Mouse (Mus musculus): ENCODE measurements around the gene Ccdc18. TPM values are rescaled to one million over a fixed set of nuclear protein-coding genes. Genes with fewer than 3 reads are reported as not detected.
"Not testable (repeated sequence)": the region's sequence is repeated elsewhere in the genome, so short reads cannot be mapped to it uniquely, and the experiment has no call there.

Gene Ccdc18
- polyA plus RNA-seq, 1 experiment from 2014 or later = 9.8 TPM

GRCm38 (mm10) chr5:108184050-108184449 lies 51.4 kb downstream of the Ccdc18 start:
- DNase-seq (ENCODE audit: low spot score) = no peak
- no peaks in the 10 kb centered on the region for H3K36me3 ChIP-seq
- no peaks in the 10 kb centered on the region for H3K27me3 ChIP-seq (ENCODE audit: insufficient read depth, poor library complexity, severe bottlenecking)
- H3K9me3 ChIP-seq = no peaks in the 10 kb centered on the region
- WGBS = 81% methylated on average over 2 of the region's 2 CpGs
- no peak overlapping the region for H3K4me3 ChIP-seq
- no peak overlapping the region for H3K27ac ChIP-seq
- no peaks in the 10 kb centered on the region for H3K4me1 ChIP-seq

GRCm38 (mm10) chr5:108188967-108189366 lies 56.3 kb downstream of the Ccdc18 start:
- no peak for DNase-seq (ENCODE audit: low spot score)
- Histone ChIP-seq H3K4me1 (no peaks in the 10 kb centered on the region), H3K9me3 (no peaks in the 10 kb centered on the region), H3K27me3 (ENCODE audit: insufficient read depth, poor library complexity, severe bottlenecking) (no peaks in the 10 kb centered on the region), H3K36me3 (no peaks in the 10 kb centered on the region), H3K27ac (no peak overlapping the region), H3K4me3 (no peak overlapping the region)

- Histone ChIP-seq H3K27me3 (ENCODE audit: insufficient read depth, poor library complexity, severe bottlenecking) (no peaks in the 10 kb centered on the region), H3K4me1 (no peaks in the 10 kb centered on the region), H3K4me3 (no peak overlapping the region), H3K36me3 (0 out of 2 replicates have a peak, but pooled peaks cover 2% of the 10 kb centered on the region), H3K9me3 (no peaks in the 10 kb centered on the region), H3K27ac (no peak overlapping the region)
- no peak for DNase-seq (ENCODE audit: low spot score)
Observed at GRCm38 (mm10) chr5:108206008-108206407, 73.3 kb downstream of the Ccdc18 start.

GRCm38 (mm10) chr5:108211512-108211911 lies 78.8 kb downstream of the Ccdc18 start:
- DNase-seq (ENCODE audit: low spot score) = no peak
- Histone ChIP-seq H3K4me3 (no peak overlapping the region), H3K4me1 (no peaks in the 10 kb centered on the region), H3K27ac (no peak overlapping the region), H3K27me3 (ENCODE audit: insufficient read depth, poor library complexity, severe bottlenecking) (no peaks in the 10 kb centered on the region), H3K36me3 (no peaks in the 10 kb centered on the region), H3K9me3 (no peaks in the 10 kb centered on the region)
- 75% methylated on average over 4 of the region's 4 CpGs for WGBS

GRCm38 (mm10) chr5:108214928-108215327 lies 82.3 kb downstream of the Ccdc18 start:
- H3K36me3 ChIP-seq = no peaks in the 10 kb centered on the region
- H3K4me1 ChIP-seq = no peaks in the 10 kb centered on the region
- H3K9me3 ChIP-seq = no peaks in the 10 kb centered on the region
- no peaks in the 10 kb centered on the region for H3K27me3 ChIP-seq (ENCODE audit: insufficient read depth, poor library complexity, severe bottlenecking)
- H3K4me3 ChIP-seq = no peak overlapping the region
- DNase-seq (ENCODE audit: low spot score) = no peak
- H3K27ac ChIP-seq = no peak overlapping the region
- WGBS = 91% methylated on average over 2 of the region's 2 CpGs

- H3K4me3 ChIP-seq = no peak overlapping the region
- H3K36me3 ChIP-seq = no peaks in the 10 kb centered on the region
- no peak overlapping the region for H3K27ac ChIP-seq
- no peaks in the 10 kb centered on the region for H3K27me3 ChIP-seq (ENCODE audit: insufficient read depth, poor library complexity, severe bottlenecking)
- H3K9me3 ChIP-seq = no peaks in the 10 kb centered on the region
- no peaks in the 10 kb centered on the region for H3K4me1 ChIP-seq
- no peak for DNase-seq (ENCODE audit: low spot score)
Observed at GRCm38 (mm10) chr5:108224077-108224476, 91.4 kb downstream of the Ccdc18 start.

- no peak for DNase-seq (ENCODE audit: low spot score)
- Histone ChIP-seq H3K4me3 (no peak overlapping the region), H3K36me3 (no peaks in the 10 kb centered on the region), H3K27me3 (ENCODE audit: insufficient read depth, poor library complexity, severe bottlenecking) (no peaks in the 10 kb centered on the region), H3K4me1 (no peaks in the 10 kb centered on the region), H3K27ac (no peak overlapping the region), H3K9me3 (no peaks in the 10 kb centered on the region)
Observed at GRCm38 (mm10) chr5:108226159-108226558, 93.5 kb downstream of the Ccdc18 start.

- no peak overlapping the region for H3K27ac ChIP-seq
- WGBS = 66% methylated on average over 3 of the region's 3 CpGs
- H3K27me3 ChIP-seq (ENCODE audit: insufficient read depth, poor library complexity, severe bottlenecking) = no peaks in the 10 kb centered on the region
- no peaks in the 10 kb centered on the region for H3K4me1 ChIP-seq
- no peak for DNase-seq (ENCODE audit: low spot score)
- H3K36me3 ChIP-seq = no peaks in the 10 kb centered on the region
- no peak overlapping the region for H3K4me3 ChIP-seq
- no peaks in the 10 kb centered on the region for H3K9me3 ChIP-seq
Observed at GRCm38 (mm10) chr5:108246314-108246765, 113.7 kb downstream of the Ccdc18 start.

GRCm38 (mm10) chr5:108250033-108250432 lies 117.4 kb downstream of the Ccdc18 start:
- H3K27me3 ChIP-seq (ENCODE audit: insufficient read depth, poor library complexity, severe bottlenecking) = no peaks in the 10 kb centered on the region
- H3K27ac ChIP-seq = no peak overlapping the region
- 60% methylated on average over 2 of the region's 2 CpGs for WGBS
- H3K36me3 ChIP-seq = no peaks in the 10 kb centered on the region
- DNase-seq (ENCODE audit: low spot score) = no peak
- no peaks in the 10 kb centered on the region for H3K4me1 ChIP-seq
- H3K9me3 ChIP-seq = no peaks in the 10 kb centered on the region
- H3K4me3 ChIP-seq = no peak overlapping the region

GRCm38 (mm10) chr5:108255259-108255658 lies 122.6 kb downstream of the Ccdc18 start:
- Histone ChIP-seq H3K4me1 (no peaks in the 10 kb centered on the region), H3K4me3 (no peak overlapping the region), H3K36me3 (no peaks in the 10 kb centered on the region), H3K27ac (no peak overlapping the region), H3K27me3 (ENCODE audit: insufficient read depth, poor library complexity, severe bottlenecking) (no peaks in the 10 kb centered on the region), H3K9me3 (no peaks in the 10 kb centered on the region)
- DNase-seq (ENCODE audit: low spot score) = no peak
- WGBS = 78% methylated on average over 5 of the region's 5 CpGs

- no peak overlapping the region for H3K27ac ChIP-seq
- H3K4me1 ChIP-seq = no peaks in the 10 kb centered on the region; the same call in 1 of the 2 replicates
- no peak overlapping the region for H3K4me3 ChIP-seq
- no peaks in the 10 kb centered on the region for H3K9me3 ChIP-seq
- no peak for DNase-seq (ENCODE audit: low spot score)
- no peaks in the 10 kb centered on the region for H3K27me3 ChIP-seq (ENCODE audit: insufficient read depth, poor library complexity, severe bottlenecking)
- no peaks in the 10 kb centered on the region for H3K36me3 ChIP-seq
- WGBS = 28% methylated on average over 4 of the region's 4 CpGs
Observed at GRCm38 (mm10) chr5:108262722-108263121, 130.0 kb downstream of the Ccdc18 start.

- not testable (repeated sequence) for DNase-seq (ENCODE audit: low spot score); H3K9me3 ChIP-seq; H3K4me3 ChIP-seq; H3K36me3 ChIP-seq; H3K4me1 ChIP-seq; H3K27me3 ChIP-seq (ENCODE audit: insufficient read depth, poor library complexity, severe bottlenecking); H3K27ac ChIP-seq
- 71% methylated on average over 1 of the region's 1 CpGs for WGBS
Observed at GRCm38 (mm10) chr5:108263785-108264184, 131.1 kb downstream of the Ccdc18 start.

GRCm38 (mm10) chr5:108266990-108267389 lies 134.3 kb downstream of the Ccdc18 start:
- Histone ChIP-seq H3K4me3 (no peak overlapping the region), H3K9me3 (no peaks in the 10 kb centered on the region), H3K27ac (no peak overlapping the region), H3K36me3 (no peaks in the 10 kb centered on the region), H3K27me3 (ENCODE audit: insufficient read depth, poor library complexity, severe bottlenecking) (no peaks in the 10 kb centered on the region), H3K4me1 (peaks cover 12% of the 10 kb centered on the region; the same call in 1 of the 2 replicates)
- DNase-seq (ENCODE audit: low spot score) = no peak

Data from heart, embryonic 10.5 days (tissue).